Mouse (Mus musculus) kidney, postnatal 14 days (tissue): ENCODE measurements around the gene Ddx10.
"Not testable (repeated sequence)": the region's sequence is repeated elsewhere in the genome, so short reads cannot be mapped to it uniquely, and the experiment has no call there.

ENCODE experiments used
- DNase-seq: peaks from one replicate; pipeline ENCODE4 v3.0.0; 2022; ENCODE audit warnings: mixed read lengths

Ddx10 gene

DNA sequence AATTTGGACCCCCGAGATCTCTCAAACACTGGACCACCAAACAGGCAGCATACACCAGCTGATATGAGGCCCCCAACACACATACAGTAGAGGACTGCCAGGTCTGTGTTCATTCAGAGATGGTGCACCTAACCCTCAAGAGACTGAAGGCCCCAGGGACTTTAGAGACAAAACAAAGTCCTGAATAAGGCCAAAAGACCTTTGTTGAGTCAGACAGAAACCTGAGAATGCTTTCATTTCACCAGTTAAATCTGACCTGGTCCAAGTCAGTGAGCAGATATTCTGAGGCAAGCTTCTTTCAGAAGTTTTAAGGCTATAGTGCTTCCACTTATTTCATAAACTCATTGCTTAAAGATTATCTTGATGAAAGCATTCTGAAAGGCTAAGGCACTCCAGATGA is 105.4 kb downstream of the Ddx10 start:
- DNase-seq = not testable (repeated sequence)

GRCm38 (mm10) chr9:53140610-53141165 is 107.2 kb downstream of the Ddx10 start:
- peak; percentile 19 for DNase-seq

GRCm38 (mm10) chr9:53132826-53133225 is 115.0 kb downstream of the Ddx10 start:
- DNase-seq = no peak

GRCm38 (mm10) chr9:53130460-53130859 is 117.4 kb downstream of the Ddx10 start:
- DNase-seq = no peak

- no peak for DNase-seq
Observed at GRCm38 (mm10) chr9:53101103-53101502, 146.8 kb downstream of the Ddx10 start.

DNA sequence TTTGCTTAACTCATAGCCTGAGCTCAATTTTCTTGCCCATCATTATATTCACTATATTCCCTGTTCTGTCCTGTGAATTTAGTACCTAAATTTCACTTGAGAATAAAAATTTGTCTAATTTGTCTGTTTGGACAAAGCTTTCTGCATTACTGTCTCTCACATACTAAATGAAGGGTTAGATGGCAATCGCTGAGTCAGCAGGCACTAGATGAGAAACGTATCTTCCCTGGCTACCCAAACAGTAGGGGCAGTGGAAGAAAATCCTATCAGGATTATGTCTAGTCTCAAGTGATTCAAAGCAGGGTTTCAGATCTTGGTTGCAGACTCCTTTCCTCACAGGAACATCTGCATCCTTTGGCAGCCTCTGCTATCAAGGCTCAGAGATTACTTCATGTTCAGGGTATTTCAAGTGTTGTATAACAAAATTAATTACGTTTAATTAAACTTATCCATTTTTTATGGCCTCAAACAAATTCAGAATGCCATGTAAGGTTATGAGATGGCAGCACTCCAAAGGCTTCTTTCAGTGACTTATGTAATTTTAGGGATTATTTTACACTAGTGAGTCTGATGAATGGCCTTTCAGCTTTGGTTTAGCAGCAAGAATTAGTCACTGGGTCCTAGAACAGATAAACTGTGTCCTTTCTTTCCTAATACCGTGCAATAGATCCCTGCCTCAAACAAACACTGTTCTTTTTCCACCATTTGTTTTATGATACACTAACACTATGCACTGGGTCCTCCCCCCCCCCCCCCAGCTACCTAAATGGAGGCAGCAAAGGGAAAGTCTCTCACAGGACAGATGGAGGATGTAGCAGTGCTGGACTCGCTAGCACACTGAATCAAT is 152.3 kb downstream of the Ddx10 start:
- no peak for DNase-seq

- no peak for DNase-seq
Observed at GRCm38 (mm10) chr9:53094536-53094935, 153.3 kb downstream of the Ddx10 start.

- DNase-seq = no peak
Observed at GRCm38 (mm10) chr9:53077626-53078025, 170.2 kb downstream of the Ddx10 start.

DNA sequence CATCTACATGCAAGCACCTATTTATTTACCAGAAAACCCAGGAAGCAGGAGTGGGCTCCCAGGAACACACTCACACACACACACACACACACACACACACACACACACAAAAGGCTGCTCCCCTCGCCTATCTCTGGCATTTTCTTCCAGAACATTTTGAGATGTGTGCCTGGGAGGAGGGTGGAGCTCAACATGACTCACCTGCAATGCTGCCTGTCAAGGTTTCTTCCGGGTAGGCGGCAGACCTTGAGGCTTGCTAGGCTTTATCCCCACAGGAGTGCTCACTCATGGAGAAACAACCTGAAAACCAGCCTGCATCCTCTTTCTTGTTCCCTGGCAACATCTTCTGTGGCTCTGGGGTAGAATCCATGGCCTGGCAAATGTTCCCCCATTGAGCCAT is 171.9 kb downstream of the Ddx10 start:
- DNase-seq = no peak

DNA sequence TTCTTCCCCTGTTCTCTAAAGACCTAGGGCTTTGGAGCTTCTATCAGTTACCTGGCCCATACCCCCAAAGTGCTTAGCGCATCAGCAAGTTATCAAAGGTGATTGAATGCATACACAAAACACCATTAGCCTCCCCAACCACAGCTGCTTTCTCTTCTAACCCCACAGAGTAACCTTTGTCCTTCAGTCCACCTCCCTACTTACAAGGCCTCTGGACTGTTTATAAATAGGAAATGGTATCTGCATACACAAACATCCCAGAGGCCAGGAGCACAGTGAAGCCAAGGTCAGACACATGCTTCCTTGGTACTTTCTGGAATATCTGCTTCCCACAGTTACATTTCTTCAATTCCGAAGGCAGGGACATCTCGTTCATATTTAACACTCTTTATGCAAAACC is 173.4 kb downstream of the Ddx10 start:
- no peak for DNase-seq

- no peak for DNase-seq
Observed at GRCm38 (mm10) chr9:53073576-53074112, 174.2 kb downstream of the Ddx10 start.

- DNase-seq = no peak
Observed at GRCm38 (mm10) chr9:53072088-53072487, 175.8 kb downstream of the Ddx10 start.

DNA sequence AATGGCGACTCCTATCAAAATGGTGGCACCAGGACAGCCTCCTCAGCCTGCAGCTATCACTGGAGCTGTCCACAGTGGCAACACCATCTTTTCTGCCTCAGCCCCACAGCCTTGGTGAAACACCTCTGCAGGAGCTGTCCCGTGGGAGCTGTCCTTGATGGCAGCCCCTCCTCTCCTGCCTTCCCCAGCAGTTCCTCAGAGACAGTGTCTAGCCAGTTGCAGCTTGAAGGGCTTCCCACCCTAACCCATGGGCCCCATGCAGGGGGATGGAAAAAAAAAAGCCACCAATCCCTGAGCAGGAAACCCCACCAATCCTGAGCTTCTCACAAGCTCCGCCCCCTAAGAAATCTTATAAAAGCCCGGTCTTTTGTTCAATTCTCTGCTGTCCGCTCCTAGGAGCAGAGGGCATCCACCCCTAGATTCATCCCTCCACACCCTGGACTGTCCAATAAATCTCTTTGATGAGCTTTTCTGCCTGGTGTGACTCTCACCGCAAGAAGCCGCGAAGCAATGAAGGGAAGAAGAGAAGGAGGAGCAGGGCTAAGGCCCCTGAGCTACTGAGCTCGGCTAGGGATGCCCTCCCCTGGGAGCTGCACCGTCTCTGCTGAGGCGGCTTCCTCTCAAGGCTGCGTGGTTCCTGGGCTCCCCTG is 176.9 kb downstream of the Ddx10 start:
- DNase-seq = no peak

GRCm38 (mm10) chr9:53068166-53068565 is 179.7 kb downstream of the Ddx10 start:
- no peak for DNase-seq

DNA sequence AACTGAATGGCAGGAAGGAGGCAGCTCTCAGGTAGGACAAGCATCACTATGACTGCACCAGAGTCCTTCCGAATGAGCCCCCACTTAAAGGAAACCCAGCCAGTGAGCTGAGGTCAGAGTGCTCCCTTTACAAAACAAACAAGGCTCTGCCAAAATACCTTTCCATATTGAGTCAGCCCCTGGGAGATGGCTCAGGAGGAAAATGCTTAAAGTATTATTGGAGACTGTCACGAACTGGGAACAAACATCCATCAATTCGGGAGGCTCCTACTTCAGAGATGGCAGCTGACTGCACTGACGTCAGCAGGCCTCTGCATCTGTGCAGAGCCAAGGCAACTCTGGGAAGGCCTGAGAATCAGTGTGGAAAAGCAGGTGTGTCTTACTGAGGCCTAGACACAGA is 181.4 kb downstream of the Ddx10 start:
- DNase-seq = no peak

DNA sequence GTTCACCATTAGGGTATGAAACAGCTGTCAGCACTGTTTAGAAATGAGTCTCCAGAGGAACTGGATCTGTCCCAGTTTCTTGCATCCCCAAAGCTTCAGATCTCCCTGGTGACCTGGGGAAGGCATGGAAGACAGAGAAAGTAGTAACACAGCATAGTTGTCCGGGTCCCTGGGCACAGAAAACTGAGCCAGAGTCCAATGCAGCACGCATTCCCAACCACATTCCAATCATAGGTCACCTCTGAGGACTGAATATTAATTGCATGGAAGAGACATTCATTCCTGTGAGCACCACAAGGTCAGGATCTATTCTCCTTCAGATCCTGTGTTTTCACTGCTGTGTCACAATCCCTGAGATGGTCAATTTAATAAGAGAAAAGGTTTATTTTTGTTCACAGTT is 182.8 kb downstream of the Ddx10 start:
- no peak for DNase-seq

GRCm38 (mm10) chr9:53064531-53064930 is 183.3 kb downstream of the Ddx10 start:
- DNase-seq = no peak

GRCm38 (mm10) chr9:53055306-53055705 is 192.5 kb downstream of the Ddx10 start:
- no peak for DNase-seq
